16 mouse cellular contexts compared by ENCODE assay signal in genomic region chr1:59734076-59734475, GRCm38 (mm10). TPM values are rescaled to one million over a fixed set of nuclear protein-coding genes. Genes with fewer than 3 reads are reported as not detected.
DNase-seq lines count a peak whose midpoint lies in the region; ATAC-seq lines count a peak whose summit lies in the region.
"Had no signal": no experiment of that assay in that cellular context is flagged by ENCODE, and none has a peak within 500 bp of the region (broad histone marks: within the 10 kb centered on the region; RNA-seq: fewer than 3 reads in every experiment).

No protein-coding gene starts in this region.

- H3K27ac ChIP-seq in heart, embryonic 12.5 days (ENCODE audit: poor library complexity, severe bottlenecking), result no peak overlapping the region
- H3K27ac ChIP-seq: forebrain, embryonic 10.5 days; layer of hippocampus, adult 2 months; limb, embryonic 13.5 days; lung, embryonic 15.5 days; midbrain, embryonic 13.5 days had no signal

- ATAC-seq in heart, embryonic 12.5 days (ENCODE audit: insufficient number of reproducible peaks, low FRiP score), result no peak
- no peak for ATAC-seq in granulocyte monocyte progenitor cell, adult 5-6 weeks (replicated peaks; ENCODE audit: poor library complexity, severe bottlenecking)
- ATAC-seq: midbrain, embryonic 13.5 days had no signal

- H3K4me1 ChIP-seq in heart, embryonic 12.5 days (replicated peaks), result no peaks in the 10 kb centered on the region
- H3K4me1 ChIP-seq: limb, embryonic 13.5 days; midbrain, embryonic 13.5 days had no signal

- H3K4me2 ChIP-seq in heart, embryonic 12.5 days, result no peak overlapping the region
- H3K4me2 ChIP-seq: limb, embryonic 13.5 days; lung, embryonic 15.5 days; midbrain, embryonic 13.5 days had no signal

- H3K36me3 ChIP-seq in heart, embryonic 12.5 days, result no peaks in the 10 kb centered on the region
- H3K36me3 ChIP-seq: forebrain, embryonic 10.5 days; limb, embryonic 13.5 days; lung, embryonic 15.5 days; midbrain, embryonic 13.5 days had no signal

- H3K9ac ChIP-seq in heart, embryonic 12.5 days, result no peak overlapping the region
- H3K9ac ChIP-seq: limb, embryonic 13.5 days; lung, embryonic 15.5 days; midbrain, embryonic 13.5 days had no signal

- DNase-seq in heart, adult 9 months (ENCODE audit: low spot score in 2 of 2), result peak; percentile 5 to 9
- peak; percentile 43 for DNase-seq in NIH3T3 (ENCODE audit: low read depth)
- peak; percentile 7 for DNase-seq in frontal cortex, adult 2 months (ENCODE audit: extremely low spot score in 1 of 2, low spot score in 1 of 2)
- DNase-seq in lung, postnatal 10 days, result peak; percentile 62
- no peak for DNase-seq in natural killer cell, adult 2 months (ENCODE audit: low spot score in 2 of 2)
- DNase-seq: cerebellum, adult 8-10 months; gastrocnemius, postnatal 10 days; kidney, adult 2 months; thymus, adult 2 months had no signal

- H3K4me3 ChIP-seq in heart, embryonic 12.5 days, result no peak overlapping the region
- H3K4me3 ChIP-seq: forebrain, embryonic 10.5 days; layer of hippocampus, adult 2 months; limb, embryonic 13.5 days; lung, embryonic 15.5 days; midbrain, embryonic 13.5 days had no signal

- WGBS in heart, embryonic 12.5 days, result 64% methylated on average over 6 of the region's 6 CpGs

- no peaks in the 10 kb centered on the region for H3K27me3 ChIP-seq in heart, embryonic 12.5 days (replicated peaks)
- H3K27me3 ChIP-seq: limb, embryonic 13.5 days; lung, embryonic 15.5 days; midbrain, embryonic 13.5 days had no signal

- H3K9me3 ChIP-seq in heart, embryonic 12.5 days (replicated peaks), result no peaks in the 10 kb centered on the region
- H3K9me3 ChIP-seq: forebrain, embryonic 10.5 days; limb, embryonic 13.5 days; lung, embryonic 15.5 days; midbrain, embryonic 13.5 days had no signal

RNA-seq across cellular contexts. Expression of gene Bmpr2, which starts 29.1 kb away (rescaled TPM):
- polyA plus RNA-seq in heart, embryonic 12.5 days (2016; fragmentation: Nextera tagmentation; extraction: Ambion mirVana), result 8.7 and 11.1 TPM in 2 replicates
- polyA plus RNA-seq in frontal cortex, adult 2 months (2012; rRNA removed), result 27.2 and 28.7 TPM in 2 replicates
- 12.5 and 14.5 TPM in 2 replicates for total RNA-seq in granulocyte monocyte progenitor cell, adult 5-6 weeks (2014; fragmentation: Nextera tagmentation)
- 5.7 and 11.8 TPM in 2 replicates for total RNA-seq in granulocyte monocyte progenitor cell, adult 5-6 weeks (2017)

RNA-seq across cellular contexts. Expression of gene Nop58, which starts 49.3 kb away (rescaled TPM):
- 186 and 187 TPM in 2 replicates for polyA plus RNA-seq in heart, embryonic 12.5 days (2016; fragmentation: Nextera tagmentation; extraction: Ambion mirVana)
- polyA plus RNA-seq in frontal cortex, adult 2 months (2012; rRNA removed), result 20.2 and 25.2 TPM in 2 replicates
- 141 and 193 TPM in 2 replicates for total RNA-seq in granulocyte monocyte progenitor cell, adult 5-6 weeks (2014; fragmentation: Nextera tagmentation)
- total RNA-seq in granulocyte monocyte progenitor cell, adult 5-6 weeks (2017), result 1,413 and 1,436 TPM in 2 replicates

Comparison
In these comparisons a context has a peak if more than half of its experiments do, and no peak if none do; other contexts are left out.
1. DNase-seq: peak in heart, adult 9 months (2 of 2), NIH3T3 (single experiment), frontal cortex, adult 2 months (2 of 2) and lung, postnatal 10 days (single experiment); none in natural killer cell, adult 2 months (0 of 2).